Mouse (Mus musculus): Measurements from ENCODE around the gene 9130230L23Rik.

9130230L23Rik gene

GRCm38 (mm10) chr5:66004134-66004925 is at the start of gene 9130230L23Rik:
Gene 9130230L23Rik (minus strand): TSS chr5:66004285.
- in situ Hi-C loops (cut with MboI; ENCODE audit: unreplicated experiment in 2 of 2) = no loop called here

DNA sequence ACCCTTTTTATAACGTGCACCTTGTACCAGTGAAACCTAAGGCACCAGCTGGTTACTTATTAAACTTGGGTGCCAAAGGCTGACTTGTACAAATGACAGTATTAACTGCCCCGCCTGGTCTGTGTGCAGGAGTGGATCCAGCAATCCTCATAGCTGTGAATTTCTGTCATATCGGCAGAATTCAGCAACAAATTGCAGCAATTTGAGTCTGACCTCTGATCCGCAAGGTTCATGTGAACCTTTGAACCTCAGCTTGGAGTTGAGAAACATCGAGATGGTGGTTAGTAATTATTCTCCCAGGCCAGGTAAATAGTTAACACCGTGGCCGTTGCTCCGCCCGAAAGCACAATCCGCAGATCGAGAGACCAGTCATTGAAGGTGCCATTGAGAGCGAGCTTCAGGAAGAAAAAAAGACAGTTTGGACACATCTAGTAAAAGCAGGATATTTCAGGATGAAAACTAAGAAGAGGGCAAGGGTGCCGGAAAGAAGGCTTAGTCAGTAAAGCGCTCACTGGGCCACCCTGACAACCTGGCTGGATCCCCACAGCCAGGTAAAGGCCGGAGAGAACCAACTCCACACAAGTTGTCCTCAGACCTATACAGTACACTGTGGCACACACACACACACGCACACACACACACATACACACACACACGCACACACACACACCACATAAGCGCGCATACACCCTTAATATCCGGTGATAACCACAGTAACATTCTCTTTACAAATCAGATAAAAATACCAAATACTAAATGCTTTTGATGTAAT is 48.9 kb upstream of the 9130230L23Rik start:
- in situ Hi-C loops (cut with MboI; ENCODE audit: unreplicated experiment in 2 of 2) = no loop called here

DNA sequence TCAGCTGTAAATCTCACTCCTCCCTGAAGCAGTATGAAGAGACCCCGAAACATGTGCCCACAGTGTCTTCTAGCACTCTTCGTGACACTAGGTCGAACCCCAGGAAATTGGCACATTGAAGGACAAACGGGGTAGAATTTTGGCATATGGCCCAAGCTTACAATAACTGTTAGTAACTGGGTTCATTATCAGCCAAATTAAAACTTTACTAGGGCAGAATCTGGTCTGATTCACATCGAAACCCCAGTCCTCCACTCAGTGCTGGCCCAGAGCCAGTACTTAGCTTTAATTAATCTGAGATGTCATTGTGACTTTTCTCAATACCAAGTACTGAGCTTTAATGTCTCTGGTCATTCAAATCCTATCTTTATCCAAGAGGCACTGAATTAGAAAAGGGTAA is 46.8 kb upstream of the 9130230L23Rik start:
- in situ Hi-C loops (cut with MboI; ENCODE audit: unreplicated experiment in 2 of 2) = no loop called here

DNA sequence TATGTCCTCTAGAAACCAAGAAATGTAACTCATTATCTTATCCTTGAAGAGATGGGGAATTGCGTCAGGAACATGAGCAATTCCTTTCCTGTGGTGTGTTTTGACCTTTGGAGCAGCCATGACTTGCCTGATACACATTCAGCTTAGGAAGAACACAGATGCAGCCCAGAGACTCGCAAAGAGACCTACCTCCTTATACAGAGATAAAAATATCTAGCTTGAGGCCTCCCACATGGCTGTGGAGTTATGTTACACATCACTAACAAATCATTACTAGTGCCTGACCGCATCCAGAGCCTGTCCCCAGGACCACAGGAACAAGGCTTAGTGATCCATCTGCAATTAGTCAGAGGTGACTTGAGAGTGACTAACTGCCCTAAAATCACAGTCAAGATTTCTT is 42.3 kb upstream of the 9130230L23Rik start:
- in situ Hi-C loops (cut with MboI; ENCODE audit: unreplicated experiment in 2 of 2) = no loop called here

- in situ Hi-C loops (cut with MboI; ENCODE audit: unreplicated experiment in 2 of 2) = no loop called here
Observed at GRCm38 (mm10) chr5:66043897-66044296, 39.8 kb upstream of the 9130230L23Rik start.

- in situ Hi-C loops (cut with MboI; ENCODE audit: unreplicated experiment in 2 of 2) = no loop called here
Observed at GRCm38 (mm10) chr5:66042651-66043340, 38.7 kb upstream of the 9130230L23Rik start.

GRCm38 (mm10) chr5:66040744-66041279 is 36.7 kb upstream of the 9130230L23Rik start:
- in situ Hi-C loops (cut with MboI; ENCODE audit: unreplicated experiment in 2 of 2) = no loop called here

- in situ Hi-C loops (cut with MboI; ENCODE audit: unreplicated experiment in 2 of 2) = no loop called here
Observed at GRCm38 (mm10) chr5:66039813-66040212, 35.7 kb upstream of the 9130230L23Rik start.

- in situ Hi-C loops (cut with MboI; ENCODE audit: unreplicated experiment in 2 of 2) = no loop called here
Observed at GRCm38 (mm10) chr5:66037066-66037465, 33.0 kb upstream of the 9130230L23Rik start.

- in situ Hi-C loops (cut with MboI; ENCODE audit: unreplicated experiment in 2 of 2) = no loop called here
Observed at GRCm38 (mm10) chr5:66036440-66037054, 32.5 kb upstream of the 9130230L23Rik start.

GRCm38 (mm10) chr5:66034375-66035195 is 30.5 kb upstream of the 9130230L23Rik start:
- in situ Hi-C loops (cut with MboI; ENCODE audit: unreplicated experiment in 2 of 2) = no loop called here

GRCm38 (mm10) chr5:66032826-66033225 is 28.7 kb upstream of the 9130230L23Rik start:
- in situ Hi-C loops (cut with MboI; ENCODE audit: unreplicated experiment in 2 of 2) = no loop called here

DNA sequence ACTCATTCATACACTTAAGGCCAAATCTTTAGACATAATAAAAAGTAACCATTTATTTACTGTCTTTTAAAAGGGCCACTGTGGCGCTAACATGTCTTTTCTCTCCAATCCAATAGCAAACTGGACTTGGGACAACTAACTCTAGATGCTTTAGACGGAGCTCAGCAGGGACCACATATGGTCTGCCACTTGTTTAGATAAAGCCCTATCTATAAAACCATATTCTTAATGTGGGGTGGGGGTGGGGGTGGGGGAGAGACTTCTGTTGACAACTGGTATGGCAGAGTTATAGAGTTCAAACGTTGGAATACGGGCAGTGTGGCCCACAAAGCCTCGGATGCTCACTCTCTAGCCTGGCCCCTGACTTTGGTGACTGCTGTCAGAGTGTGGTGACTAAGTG is 27.6 kb upstream of the 9130230L23Rik start:
- in situ Hi-C loops (cut with MboI; ENCODE audit: unreplicated experiment in 2 of 2) = no loop called here

GRCm38 (mm10) chr5:66028232-66028631 is 24.1 kb upstream of the 9130230L23Rik start:
- in situ Hi-C loops (cut with MboI; ENCODE audit: unreplicated experiment in 2 of 2) = no loop called here

DNA sequence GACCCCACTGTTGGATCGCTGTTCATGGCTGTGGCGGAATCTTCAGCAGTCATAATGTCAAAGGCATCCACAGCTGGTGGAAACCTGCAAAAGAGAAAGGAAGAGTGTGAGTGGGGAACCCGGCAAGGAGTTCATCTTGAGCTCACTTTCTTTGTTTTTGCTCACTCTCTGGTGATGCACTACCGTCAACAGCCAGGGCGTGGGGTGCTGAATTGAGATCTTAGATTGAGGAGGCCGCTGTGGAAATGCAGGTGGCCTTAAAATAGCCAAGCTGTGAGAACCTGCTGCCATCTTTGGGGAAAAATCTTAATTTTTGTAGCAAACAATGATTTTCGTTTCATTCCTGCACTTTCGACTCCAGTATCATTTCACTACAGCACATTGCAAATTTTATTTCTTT is 23.1 kb upstream of the 9130230L23Rik start:
- in situ Hi-C loops (cut with MboI; ENCODE audit: unreplicated experiment in 2 of 2) = no loop called here

GRCm38 (mm10) chr5:66026796-66027195 is 22.7 kb upstream of the 9130230L23Rik start:
- in situ Hi-C loops (cut with MboI; ENCODE audit: unreplicated experiment in 2 of 2) = no loop called here

GRCm38 (mm10) chr5:66015449-66015961 is 11.4 kb upstream of the 9130230L23Rik start:
- in situ Hi-C loops (cut with MboI; ENCODE audit: unreplicated experiment in 2 of 2) = no loop called here

DNA sequence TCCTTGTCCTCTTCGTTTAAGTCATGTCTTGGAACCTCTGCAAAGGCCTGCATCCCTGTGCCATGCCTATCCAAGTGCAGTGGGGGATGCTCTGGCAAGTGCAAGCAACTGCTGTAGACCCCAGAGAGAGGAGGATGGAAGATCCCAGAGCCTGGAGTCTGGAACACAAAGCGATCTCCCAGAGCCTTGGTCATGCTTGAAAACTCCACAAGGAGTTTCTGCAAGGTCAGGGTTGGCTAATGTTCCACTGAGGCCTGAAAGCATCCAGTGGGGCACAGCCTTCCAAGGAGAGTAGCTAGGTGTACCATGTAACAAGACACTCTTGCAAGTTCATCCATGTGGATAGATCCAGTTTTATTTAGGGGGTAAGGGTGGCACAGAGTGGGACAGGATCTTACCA is 10.4 kb upstream of the 9130230L23Rik start:
- in situ Hi-C loops (cut with MboI; ENCODE audit: unreplicated experiment in 2 of 2) = no loop called here

DNA sequence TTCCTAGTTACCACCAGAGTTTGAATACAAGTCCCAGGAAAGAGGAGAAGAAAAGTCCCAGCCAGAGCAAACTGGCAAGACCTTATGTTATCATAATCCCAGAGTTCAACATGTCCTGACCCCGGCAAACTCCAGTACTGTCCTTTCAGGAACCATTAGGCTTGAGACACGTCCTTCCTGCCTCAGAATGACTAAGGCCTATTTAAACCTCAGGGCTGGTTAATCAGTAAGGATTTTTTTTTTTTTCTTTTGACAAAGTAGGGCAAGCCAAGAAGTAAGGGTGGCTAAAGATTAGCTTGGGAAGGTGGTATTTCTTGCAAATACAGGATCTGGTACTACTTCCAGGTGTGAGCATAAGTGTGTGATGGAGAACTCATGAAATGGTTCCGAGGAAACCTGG is 9.9 kb upstream of the 9130230L23Rik start:
- in situ Hi-C loops (cut with MboI; ENCODE audit: unreplicated experiment in 2 of 2) = no loop called here

All from v-Abl transformed pro-B cells (cell line).